Mouse (Mus musculus) hindbrain, embryonic 16.5 days (tissue): Measurements from ENCODE around the gene Lrrc23. TPM values are rescaled to one million over a fixed set of nuclear protein-coding genes. Genes with fewer than 3 reads are reported as not detected.

ENCODE experiments used
- ATAC-seq: fragments of 200-750 bp; cut with Nextera tagmentation; 2 replicates; pipeline ENCODE4 v1.8.0; 2017; ENCODE audit warnings: moderate TSS enrichment, moderate library complexity
- H3K27ac ChIP-seq: fragments of 300-500 bp; sonication (generic); 2 replicates; pipeline ENCODE4 v1.5.1; 2014; ENCODE audit warnings: low read depth, mild to moderate bottlenecking, control low read depth, low read length, moderate library complexity
- H3K27me3 ChIP-seq: fragments of 300-500 bp; sonication (generic); replicated peaks from 2 replicates; pipeline ENCODE4 v1.6.1; 2014; ENCODE audit warnings: low read length; ENCODE audit not compliant: control insufficient read depth, insufficient read depth
- H3K36me3 ChIP-seq: fragments of 300-500 bp; sonication (generic); 2 replicates; pipeline ENCODE4 v1.6.1; 2014; ENCODE audit warnings: mild to moderate bottlenecking, low read length, moderate library complexity, mixed read lengths; ENCODE audit not compliant: control insufficient read depth, insufficient read depth
- H3K4me1 ChIP-seq: fragments of 300-500 bp; sonication (generic); 2 replicates; pipeline ENCODE4 v1.6.1; 2014; ENCODE audit warnings: low read depth, low read length; ENCODE audit not compliant: control insufficient read depth, insufficient read depth
- H3K4me2 ChIP-seq: fragments of 300-500 bp; sonication (generic); 2 replicates; pipeline ENCODE4 v1.6.1; 2014; ENCODE audit warnings: mild to moderate bottlenecking, low read length, control low read depth, moderate library complexity
- H3K4me3 ChIP-seq: fragments of 300-500 bp; sonication (generic); 2 replicates; pipeline ENCODE4 v1.5.1; 2014; ENCODE audit warnings: mild to moderate bottlenecking, low read length, control low read depth, moderate library complexity
- H3K9ac ChIP-seq: fragments of 300-500 bp; sonication (generic); 2 replicates; pipeline ENCODE4 v1.6.1; 2014; ENCODE audit warnings: low read depth, mild to moderate bottlenecking, control low read depth, low read length, moderate library complexity
- H3K9me3 ChIP-seq: fragments of 300-500 bp; sonication (generic); 2 replicates; pipeline ENCODE4 v1.6.1; 2014; ENCODE audit warnings: mild to moderate bottlenecking, low read length, moderate library complexity; ENCODE audit not compliant: control insufficient read depth
- WGBS: fragments of 180-500 bp; shearing (Covaris S2); extraction: QIAGEN DNeasy Blood & Tissue Kit; methylation state at CpG from one replicate; pipeline ENCODE4 v1.1.7; 2014; 5-methylcytosine and 5-hydroxymethylcytosine counted together
- polyA plus RNA-seq: library from polyadenylated mRNA; unstranded; fragments of >200 nt; fragmentation: Nextera tagmentation; extraction: Ambion mirVana; gene quantifications from 2 replicates; pipeline ENCODE4 v1.2.1, GENCODE M21; 2015

Lrrc23 gene
- polyA plus RNA-seq, 1 experiment from 2014 or later, result 4.0 TPM

GRCm38 (mm10) chr6:124729850-124730705 is 49.4 kb downstream of the Lrrc23 start:
- Histone ChIP-seq H3K4me1 (no peaks in the 10 kb centered on the region), H3K4me2 (no peak overlapping the region), H3K36me3 (no peaks in the 10 kb centered on the region), H3K9me3 (no peaks in the 10 kb centered on the region), H3K27me3 (no peaks in the 10 kb centered on the region), H3K9ac (no peak overlapping the region), H3K4me3 (no peak overlapping the region), H3K27ac (no peak overlapping the region)
- ATAC-seq, result no peak
- 83% methylated on average over 8 of the region's 8 CpGs for WGBS

DNA sequence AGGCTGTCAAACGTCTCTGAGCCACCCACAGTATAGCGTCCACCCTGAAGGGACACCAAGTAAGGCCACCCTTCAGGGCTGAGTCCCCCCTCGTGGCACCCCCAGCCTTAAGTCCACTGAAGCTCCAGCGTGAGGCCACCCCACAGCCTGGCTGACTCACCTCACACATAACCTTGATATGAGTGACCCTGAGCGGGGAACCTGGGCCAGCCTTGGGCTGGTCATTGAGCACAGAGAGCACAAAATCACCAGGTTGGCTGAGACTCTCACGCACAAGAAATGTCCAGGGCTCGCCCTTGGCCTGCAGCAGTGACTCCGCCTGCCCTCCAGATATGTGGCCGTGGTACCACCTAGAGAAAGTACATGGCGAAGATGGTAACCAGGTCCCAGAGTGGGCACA is 50.9 kb downstream of the Lrrc23 start:
- Histone ChIP-seq H3K9me3 (no peaks in the 10 kb centered on the region), H3K4me2 (no peak overlapping the region), H3K36me3 (no peaks in the 10 kb centered on the region), H3K27me3 (no peaks in the 10 kb centered on the region), H3K9ac (no peak overlapping the region), H3K4me3 (no peak overlapping the region), H3K4me1 (no peaks in the 10 kb centered on the region), H3K27ac (no peak overlapping the region)
- WGBS, result 93% methylated on average over 10 of the region's 10 CpGs
- ATAC-seq, result no peak

DNA sequence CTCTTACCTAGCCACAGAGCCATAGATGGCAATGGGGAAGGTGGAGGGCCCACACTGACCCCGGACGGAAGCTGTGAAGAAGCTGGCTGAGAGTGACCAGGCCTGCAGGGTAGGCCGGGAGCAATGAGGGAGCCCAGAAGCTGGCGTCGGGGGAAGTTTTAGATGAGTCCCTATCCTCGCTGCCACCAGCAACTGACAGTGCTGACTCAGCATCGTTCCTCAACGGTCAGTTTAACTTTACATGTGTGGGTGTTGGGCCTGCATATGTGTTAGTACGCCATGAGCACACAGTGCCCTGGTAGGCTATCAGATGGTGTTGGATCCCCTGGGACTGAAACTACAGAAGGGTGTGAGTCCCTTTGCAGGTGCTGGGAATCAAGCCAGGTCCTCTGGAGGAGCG is 55.1 kb downstream of the Lrrc23 start:
- Histone ChIP-seq H3K4me1 (no peaks in the 10 kb centered on the region), H3K27me3 (no peaks in the 10 kb centered on the region), H3K36me3 (no peaks in the 10 kb centered on the region), H3K9me3 (no peaks in the 10 kb centered on the region), H3K9ac (no peak overlapping the region), H3K27ac (no peak overlapping the region), H3K4me3 (no peak overlapping the region), H3K4me2 (no peak overlapping the region)
- 89% methylated on average over 10 of the region's 10 CpGs for WGBS
- no peak for ATAC-seq

DNA sequence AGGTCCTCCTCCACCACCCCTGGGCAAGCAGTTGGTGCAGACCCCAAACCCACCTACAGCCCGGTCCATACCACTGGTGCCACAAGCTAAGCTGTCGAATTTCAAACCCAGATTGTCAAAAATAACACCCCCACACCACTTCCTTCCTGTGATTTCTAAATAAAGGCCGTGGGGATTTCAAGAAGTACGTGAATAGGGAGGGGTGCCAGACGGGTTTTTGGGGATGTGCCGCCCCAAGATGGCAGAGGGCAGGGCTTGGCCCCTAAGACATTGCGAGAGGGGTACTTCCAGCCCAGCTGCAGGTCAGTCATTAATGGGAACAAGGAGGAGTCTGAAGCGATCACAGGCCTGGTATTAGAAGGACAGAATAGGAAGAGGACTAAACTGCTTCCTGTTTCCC is 56.0 kb downstream of the Lrrc23 start:
- no peak overlapping the region for H3K27ac ChIP-seq
- WGBS, result 80% methylated on average over 8 of the region's 8 CpGs
- H3K36me3 ChIP-seq, result no peaks in the 10 kb centered on the region
- no peak overlapping the region for H3K4me2 ChIP-seq
- no peaks in the 10 kb centered on the region for H3K4me1 ChIP-seq
- H3K27me3 ChIP-seq, result no peaks in the 10 kb centered on the region
- H3K9ac ChIP-seq, result no peak overlapping the region
- ATAC-seq, result no peak
- H3K4me3 ChIP-seq, result no peak overlapping the region
- H3K9me3 ChIP-seq, result no peaks in the 10 kb centered on the region

GRCm38 (mm10) chr6:124722876-124723473 is 56.6 kb downstream of the Lrrc23 start:
- Histone ChIP-seq H3K4me2 (no peak overlapping the region), H3K4me1 (no peaks in the 10 kb centered on the region), H3K36me3 (no peaks in the 10 kb centered on the region), H3K27me3 (no peaks in the 10 kb centered on the region), H3K4me3 (no peak overlapping the region), H3K9ac (no peak overlapping the region), H3K27ac (no peak overlapping the region), H3K9me3 (no peaks in the 10 kb centered on the region)
- WGBS, result 92% methylated on average over 6 of the region's 6 CpGs
- no peak for ATAC-seq

DNA sequence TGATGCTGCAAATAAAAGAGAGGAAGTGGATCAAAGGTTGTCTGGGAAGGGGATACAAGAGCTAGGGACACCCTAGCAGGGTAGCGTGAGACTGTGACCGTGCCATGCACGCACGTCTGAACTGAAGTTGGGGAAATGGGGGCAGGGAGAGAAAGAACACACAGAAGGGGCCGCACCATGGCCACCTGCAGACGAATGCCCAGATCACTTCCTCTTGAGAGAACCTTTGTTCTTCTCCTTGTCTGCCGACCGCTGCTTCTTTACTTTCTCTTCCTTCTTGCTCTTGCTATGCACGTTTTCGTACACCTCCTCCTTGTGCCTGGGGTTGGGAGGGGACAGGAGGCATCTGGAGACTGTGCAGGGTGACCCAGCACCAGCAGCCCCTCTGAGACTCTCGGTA is 58.6 kb downstream of the Lrrc23 start:
- Histone ChIP-seq H3K27me3 (no peaks in the 10 kb centered on the region), H3K9me3 (no peaks in the 10 kb centered on the region), H3K27ac (no peak overlapping the region), H3K4me3 (no peak overlapping the region), H3K4me1 (no peaks in the 10 kb centered on the region), H3K9ac (no peak overlapping the region), H3K36me3 (peaks cover 17% of the 10 kb centered on the region), H3K4me2 (no peak overlapping the region)
- 65% methylated on average over 11 of the region's 11 CpGs for WGBS
- ATAC-seq, result no peak

Other genes starting within 250 kb of the Lrrc23 start
- gene C1s1, start 237.4 kb downstream of the Lrrc23 start, polyA plus RNA-seq, result 0.49 and 1.3 TPM in 2 replicates
- gene C1rb, start 209.4 kb downstream of the Lrrc23 start, polyA plus RNA-seq, result 0.09 TPM in 1 of 2 replicates, not detected in the other
- 0.10 TPM in 1 of 2 replicates, not detected in the other for gene C1s2, start 143.6 kb downstream of the Lrrc23 start, polyA plus RNA-seq
- 51.1 and 53.7 TPM in 2 replicates for gene Lpcat3, start 116.7 kb downstream of the Lrrc23 start, polyA plus RNA-seq
- gene Emg1, start 67.5 kb downstream of the Lrrc23 start, polyA plus RNA-seq, result 104 and 108 TPM in 2 replicates
- gene Phb2, start 67.4 kb downstream of the Lrrc23 start, polyA plus RNA-seq, result 249 and 250 TPM in 2 replicates
- 4.8 and 4.9 TPM in 2 replicates for gene Ptpn6, start 41.0 kb downstream of the Lrrc23 start, polyA plus RNA-seq
- gene Grcc10, start 38.4 kb downstream of the Lrrc23 start, polyA plus RNA-seq, result 587 and 645 TPM in 2 replicates
- not detected in 2 replicates for gene Gm45234, start 23.7 kb downstream of the Lrrc23 start, polyA plus RNA-seq
- gene Atn1, start 23.2 kb downstream of the Lrrc23 start, polyA plus RNA-seq, result 24.7 and 28.5 TPM in 2 replicates
- gene Eno2, start 10.1 kb downstream of the Lrrc23 start, polyA plus RNA-seq, result 192 and 210 TPM in 2 replicates
- gene Spsb2, start 28.9 kb upstream of the Lrrc23 start, polyA plus RNA-seq, result 9.2 and 10.3 TPM in 2 replicates
- gene Tpi1, start 34.6 kb upstream of the Lrrc23 start, polyA plus RNA-seq, result 544 and 601 TPM in 2 replicates
- gene Usp5, start 49.8 kb upstream of the Lrrc23 start, polyA plus RNA-seq, result 220 and 232 TPM in 2 replicates
- gene Cdca3, start 49.8 kb upstream of the Lrrc23 start, polyA plus RNA-seq, result 34.2 and 38.5 TPM in 2 replicates
- gene Gnb3, start 60.5 kb upstream of the Lrrc23 start, polyA plus RNA-seq, result 1.0 and 1.1 TPM in 2 replicates
- gene P3h3, start 78.0 kb upstream of the Lrrc23 start, polyA plus RNA-seq, result 7.5 and 16.2 TPM in 2 replicates
- gene Gpr162, start 84.3 kb upstream of the Lrrc23 start, polyA plus RNA-seq, result 30.9 and 32.9 TPM in 2 replicates
- 0.26 and 0.27 TPM in 2 replicates for gene Cd4, start 108.5 kb upstream of the Lrrc23 start, polyA plus RNA-seq
- gene Lag3, start 132.0 kb upstream of the Lrrc23 start, polyA plus RNA-seq, result 3.0 and 3.6 TPM in 2 replicates
- gene Ptms, start 140.4 kb upstream of the Lrrc23 start, polyA plus RNA-seq, result 609 and 678 TPM in 2 replicates
- gene Mlf2, start 151.7 kb upstream of the Lrrc23 start, polyA plus RNA-seq, result 574 and 587 TPM in 2 replicates
- gene Cops7a, start 185.8 kb upstream of the Lrrc23 start, polyA plus RNA-seq, result 107 TPM in 2 replicates
- gene Pianp, start 217.0 kb upstream of the Lrrc23 start, polyA plus RNA-seq, result 67.4 and 77.9 TPM in 2 replicates
- gene Zfp384, start 229.4 kb upstream of the Lrrc23 start, polyA plus RNA-seq, result 11.6 and 15.2 TPM in 2 replicates